Mouse (Mus musculus) heart, embryonic 15.5 days (tissue): Measurements from ENCODE around the gene Otud7a. TPM values are rescaled to one million over a fixed set of nuclear protein-coding genes. Genes with fewer than 3 reads are reported as not detected.

Experiments used
- ATAC-seq: fragments of 200-750 bp; cut with Nextera tagmentation; replicated peaks from 2 replicates; pipeline ENCODE4 v1.8.0; 2017; ENCODE audit warnings: low read depth, moderate TSS enrichment; ENCODE audit not compliant: insufficient number of reproducible peaks, insufficient read depth, low FRiP score
- H3K27ac ChIP-seq: fragments of 300-500 bp; sonication (generic); 2 replicates; pipeline ENCODE4 v1.5.1; 2015; ENCODE audit warnings: mild to moderate bottlenecking, inconsistent platforms
- H3K27me3 ChIP-seq: fragments of 300-500 bp; sonication (generic); 2 replicates; pipeline ENCODE4 v1.6.1; 2015; ENCODE audit warnings: inconsistent platforms
- H3K36me3 ChIP-seq: fragments of 300-500 bp; sonication (generic); 2 replicates; pipeline ENCODE4 v1.6.1; 2015; ENCODE audit warnings: mild to moderate bottlenecking, inconsistent platforms
- H3K4me1 ChIP-seq: fragments of 300-500 bp; sonication (generic); replicated peaks from 2 replicates; pipeline ENCODE4 v1.6.1; 2015; ENCODE audit warnings: inconsistent platforms
- H3K4me2 ChIP-seq: fragments of 300-500 bp; sonication (generic); 2 replicates; pipeline ENCODE4 v1.6.1; 2015; ENCODE audit warnings: inconsistent platforms, mild to moderate bottlenecking, moderate library complexity
- H3K4me3 ChIP-seq: fragments of 300-500 bp; sonication (generic); 2 replicates; pipeline ENCODE4 v1.5.1; 2015; ENCODE audit warnings: mild to moderate bottlenecking, inconsistent platforms
- H3K9ac ChIP-seq: fragments of 300-500 bp; sonication (generic); 2 replicates; pipeline ENCODE4 v1.6.1; 2015; ENCODE audit warnings: mild to moderate bottlenecking, inconsistent platforms
- H3K9me3 ChIP-seq: fragments of 300-500 bp; sonication (generic); replicated peaks from 2 replicates; pipeline ENCODE4 v1.6.1; 2016; ENCODE audit warnings: inconsistent platforms
- WGBS: fragments of 180-500 bp; shearing (Covaris S2); methylation state at CpG from one replicate; pipeline ENCODE4 v1.1.7; 2015; ENCODE audit warnings: mixed read lengths; 5-methylcytosine and 5-hydroxymethylcytosine counted together
- polyA plus RNA-seq: library from polyadenylated mRNA; unstranded; fragments of >200 nt; fragmentation: Nextera tagmentation; extraction: Ambion mirVana; gene quantifications from 2 replicates; pipeline ENCODE4 v1.2.1, GENCODE M21; 2015

Gene Otud7a
- polyA plus RNA-seq, 1 experiment from 2014 or later, result 0.18 TPM

DNA sequence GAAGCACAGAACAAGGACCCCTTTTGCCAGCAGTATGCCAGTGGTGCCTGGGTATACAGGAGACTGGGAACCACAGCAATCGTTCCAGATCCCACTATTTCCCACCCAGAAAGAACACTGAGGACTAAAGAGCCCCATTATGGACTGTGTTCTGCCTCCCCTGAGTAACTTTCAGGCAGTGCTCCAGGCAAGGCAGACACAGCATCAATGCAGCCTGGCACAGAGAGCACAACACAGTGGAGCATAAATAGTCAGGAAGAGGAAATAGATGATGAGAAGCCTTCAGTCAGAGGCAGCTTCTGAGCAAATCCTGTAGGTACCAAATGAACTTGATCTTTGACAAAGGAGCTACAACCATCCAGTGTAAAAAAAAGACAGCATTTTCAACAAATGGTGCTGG lies 115.1 kb downstream of the Otud7a start:
- ATAC-seq, result no peak
- H3K36me3 ChIP-seq, result no peaks in the 10 kb centered on the region
- H3K4me2 ChIP-seq, result no peak overlapping the region
- H3K4me3 ChIP-seq, result no peak overlapping the region
- H3K9me3 ChIP-seq, result no peaks in the 10 kb centered on the region
- no peak overlapping the region for H3K27ac ChIP-seq
- no peak overlapping the region for H3K9ac ChIP-seq
- no peaks in the 10 kb centered on the region for H3K27me3 ChIP-seq
- WGBS, result 72% methylated on average over 1 of the region's 1 CpGs
- no peaks in the 10 kb centered on the region for H3K4me1 ChIP-seq

GRCm38 (mm10) chr7:63583310-63583709 lies 138.8 kb downstream of the Otud7a start:
- H3K4me1 ChIP-seq, result no peaks in the 10 kb centered on the region
- no peak overlapping the region for H3K9ac ChIP-seq
- no peak overlapping the region for H3K4me3 ChIP-seq
- no peak overlapping the region for H3K4me2 ChIP-seq
- H3K36me3 ChIP-seq, result no peaks in the 10 kb centered on the region
- H3K9me3 ChIP-seq, result no peaks in the 10 kb centered on the region
- 67% methylated on average over 2 of the region's 2 CpGs for WGBS
- ATAC-seq, result no peak
- H3K27ac ChIP-seq, result no peak overlapping the region
- H3K27me3 ChIP-seq, result no peaks in the 10 kb centered on the region

GRCm38 (mm10) chr7:63586184-63586870 lies 141.8 kb downstream of the Otud7a start:
- no peaks in the 10 kb centered on the region for H3K9me3 ChIP-seq
- H3K4me1 ChIP-seq, result no peaks in the 10 kb centered on the region
- H3K27me3 ChIP-seq, result no peaks in the 10 kb centered on the region
- WGBS, result 52% methylated on average over 2 of the region's 2 CpGs
- no peak overlapping the region for H3K4me2 ChIP-seq
- H3K9ac ChIP-seq, result no peak overlapping the region
- H3K4me3 ChIP-seq, result no peak overlapping the region
- ATAC-seq, result no peak
- no peak overlapping the region for H3K27ac ChIP-seq
- H3K36me3 ChIP-seq, result no peaks in the 10 kb centered on the region

GRCm38 (mm10) chr7:63590305-63590704 lies 145.8 kb downstream of the Otud7a start:
- Histone ChIP-seq H3K27ac (no peak overlapping the region), H3K4me3 (no peak overlapping the region), H3K4me2 (no peak overlapping the region), H3K27me3 (no peaks in the 10 kb centered on the region), H3K9me3 (no peaks in the 10 kb centered on the region), H3K9ac (no peak overlapping the region), H3K36me3 (no peaks in the 10 kb centered on the region), H3K4me1 (no peaks in the 10 kb centered on the region)
- 71% methylated on average over 2 of the region's 2 CpGs for WGBS
- ATAC-seq, result no peak

GRCm38 (mm10) chr7:63591322-63591721 lies 146.8 kb downstream of the Otud7a start:
- H3K9me3 ChIP-seq, result no peaks in the 10 kb centered on the region
- H3K27ac ChIP-seq, result no peak overlapping the region
- H3K4me1 ChIP-seq, result no peaks in the 10 kb centered on the region
- H3K4me2 ChIP-seq, result no peak overlapping the region
- H3K27me3 ChIP-seq, result no peaks in the 10 kb centered on the region
- whole genome bisulfite sequencing, result 73% methylated on average over 4 of the region's 4 CpGs
- ATAC-seq, result no peak
- H3K36me3 ChIP-seq, result no peaks in the 10 kb centered on the region
- no peak overlapping the region for H3K9ac ChIP-seq
- no peak overlapping the region for H3K4me3 ChIP-seq

DNA sequence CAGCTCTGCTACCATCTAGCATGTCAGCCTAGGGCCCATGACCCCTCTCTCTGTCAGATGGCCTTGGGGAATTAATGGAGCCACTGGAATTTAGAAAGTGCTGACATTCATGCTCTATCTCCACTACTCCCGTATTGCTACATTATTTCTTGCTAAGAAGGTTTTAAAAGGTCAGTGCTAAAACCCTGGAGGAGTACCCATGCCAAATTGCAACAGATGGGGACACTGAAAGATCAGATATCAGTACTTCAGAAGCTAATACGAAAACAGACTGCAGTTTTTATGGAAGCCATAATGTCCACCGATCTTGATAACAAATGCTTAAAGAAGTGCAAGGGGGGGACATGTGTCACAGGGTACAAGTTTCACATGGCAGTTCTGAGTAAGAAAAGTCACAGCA lies 147.5 kb downstream of the Otud7a start:
- Histone ChIP-seq H3K4me3 (no peak overlapping the region), H3K9ac (no peak overlapping the region), H3K36me3 (no peaks in the 10 kb centered on the region), H3K27me3 (no peaks in the 10 kb centered on the region), H3K27ac (no peak overlapping the region), H3K9me3 (no peaks in the 10 kb centered on the region), H3K4me2 (no peak overlapping the region), H3K4me1 (no peaks in the 10 kb centered on the region)
- 50% methylated on average over 3 of the region's 3 CpGs for WGBS
- no peak for ATAC-seq

GRCm38 (mm10) chr7:63604827-63605226 lies 160.3 kb downstream of the Otud7a start:
- no peak overlapping the region for H3K4me2 ChIP-seq
- no peaks in the 10 kb centered on the region for H3K36me3 ChIP-seq
- ATAC-seq, result no peak
- no peaks in the 10 kb centered on the region for H3K27me3 ChIP-seq
- H3K27ac ChIP-seq, result no peak overlapping the region
- H3K9ac ChIP-seq, result no peak overlapping the region
- WGBS, result 56% methylated on average over 1 of the region's 1 CpGs
- H3K4me3 ChIP-seq, result no peak overlapping the region
- no peaks in the 10 kb centered on the region for H3K4me1 ChIP-seq
- no peaks in the 10 kb centered on the region for H3K9me3 ChIP-seq

GRCm38 (mm10) chr7:63617018-63617417 lies 172.5 kb downstream of the Otud7a start:
- Histone ChIP-seq H3K4me1 (no peaks in the 10 kb centered on the region), H3K27ac (no peak overlapping the region), H3K27me3 (no peaks in the 10 kb centered on the region), H3K36me3 (no peaks in the 10 kb centered on the region), H3K9ac (no peak overlapping the region), H3K4me3 (no peak overlapping the region), H3K9me3 (no peaks in the 10 kb centered on the region), H3K4me2 (no peak overlapping the region)
- no peak for ATAC-seq
- WGBS, result 79% methylated on average over 3 of the region's 3 CpGs

GRCm38 (mm10) chr7:63620776-63621340 lies 176.3 kb downstream of the Otud7a start:
- 84% methylated on average over 5 of the region's 5 CpGs for WGBS
- ATAC-seq, result no peak
- H3K9ac ChIP-seq, result no peak overlapping the region
- H3K4me2 ChIP-seq, result no peak overlapping the region
- no peak overlapping the region for H3K27ac ChIP-seq
- H3K27me3 ChIP-seq, result no peaks in the 10 kb centered on the region
- no peaks in the 10 kb centered on the region for H3K9me3 ChIP-seq
- no peaks in the 10 kb centered on the region for H3K36me3 ChIP-seq
- no peaks in the 10 kb centered on the region for H3K4me1 ChIP-seq
- H3K4me3 ChIP-seq, result no peak overlapping the region

GRCm38 (mm10) chr7:63637651-63638050 lies 193.1 kb downstream of the Otud7a start:
- Histone ChIP-seq H3K9ac (no peak overlapping the region), H3K4me3 (no peak overlapping the region), H3K27ac (no peak overlapping the region), H3K36me3 (no peaks in the 10 kb centered on the region), H3K4me1 (no peaks in the 10 kb centered on the region), H3K4me2 (no peak overlapping the region), H3K9me3 (no peaks in the 10 kb centered on the region), H3K27me3 (no peaks in the 10 kb centered on the region)
- ATAC-seq, result no peak
- 69% methylated on average over 3 of the region's 3 CpGs for WGBS

- H3K36me3 ChIP-seq, result no peaks in the 10 kb centered on the region
- H3K4me1 ChIP-seq, result no peaks in the 10 kb centered on the region
- no peak overlapping the region for H3K4me3 ChIP-seq
- H3K27me3 ChIP-seq, result no peaks in the 10 kb centered on the region
- H3K4me2 ChIP-seq, result no peak overlapping the region
- WGBS, result 63% methylated on average over 1 of the region's 1 CpGs
- no peaks in the 10 kb centered on the region for H3K9me3 ChIP-seq
- H3K9ac ChIP-seq, result no peak overlapping the region
- no peak for ATAC-seq
- H3K27ac ChIP-seq, result no peak overlapping the region
Observed at GRCm38 (mm10) chr7:63644002-63644401, 199.5 kb downstream of the Otud7a start.

DNA sequence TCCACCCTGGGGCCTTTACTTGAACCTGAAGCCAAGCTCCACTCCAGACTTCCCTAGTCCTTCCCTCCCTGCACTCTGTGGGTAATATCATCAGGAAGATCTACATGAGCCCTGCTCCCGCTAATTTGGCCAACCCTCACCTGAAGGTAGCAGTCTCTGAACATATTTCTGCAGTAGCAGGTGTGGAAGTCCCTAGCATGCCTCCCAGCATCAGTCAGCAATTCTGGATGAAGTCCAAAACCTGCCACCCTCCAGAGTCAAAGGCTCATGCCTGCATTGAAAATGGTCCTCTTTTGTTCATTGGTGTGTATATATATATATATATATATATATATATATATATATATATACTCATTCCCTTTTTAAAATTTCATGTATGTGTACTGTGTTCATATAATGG lies 202.6 kb downstream of the Otud7a start:
- H3K9ac ChIP-seq, result no peak overlapping the region
- no peaks in the 10 kb centered on the region for H3K9me3 ChIP-seq
- ATAC-seq, result no peak
- H3K27ac ChIP-seq, result no peak overlapping the region
- no peak overlapping the region for H3K4me3 ChIP-seq
- no peaks in the 10 kb centered on the region for H3K27me3 ChIP-seq
- 55% methylated on average over 1 of the region's 1 CpGs for WGBS
- no peak overlapping the region for H3K4me2 ChIP-seq
- no peaks in the 10 kb centered on the region for H3K4me1 ChIP-seq
- H3K36me3 ChIP-seq, result no peaks in the 10 kb centered on the region
